Mouse (Mus musculus): ENCODE results near the gene Pcnx.

- no peak for TF ChIP-seq CEBPB (IDR thresholded peaks at IDR 0.05; ENCODE audit: insufficient read depth, poor library complexity, severe bottlenecking)
- TF ChIP-seq POLR2A (IDR thresholded peaks at IDR 0.05; ENCODE audit: insufficient read length, low read depth) = no peak
- TF ChIP-seq MAX (IDR thresholded peaks at IDR 0.05; ENCODE audit: low read depth) = no peak
- TF ChIP-seq MYOD1 (IDR thresholded peaks at IDR 0.05; ENCODE audit: control insufficient read depth in 1 of 3, insufficient read length in 2 of 3, low read depth in 2 of 3) = no peak
- TF ChIP-seq SRF (IDR thresholded peaks at IDR 0.05; ENCODE audit: control insufficient read depth, insufficient read length, low read depth) = no peak
- TF ChIP-seq USF1 (IDR thresholded peaks at IDR 0.05; ENCODE audit: low read depth) = no peak
- no peak for TF ChIP-seq POLR2AphosphoS2 (IDR thresholded peaks at IDR 0.05; ENCODE audit: insufficient read length, low read depth)
- TF ChIP-seq E2F4 (IDR thresholded peaks at IDR 0.05; ENCODE audit: insufficient read depth) = no peak
- TF ChIP-seq MYOG (IDR thresholded peaks at IDR 0.05; ENCODE audit: control insufficient read depth in 1 of 3, insufficient read depth in 1 of 3, insufficient read length in 2 of 3, low read depth in 2 of 3) = no peak
- no peak for TF ChIP-seq TCF12 (IDR thresholded peaks at IDR 0.05; ENCODE audit: insufficient read depth, poor library complexity, severe bottlenecking)
- no peak for TF ChIP-seq TCF3 (IDR thresholded peaks at IDR 0.05; ENCODE audit: insufficient read length, low read depth)
- TF ChIP-seq REST (IDR thresholded peaks at IDR 0.05; ENCODE audit: insufficient read depth, insufficient read length) = no peak
These were observed 58.5 kb downstream of the Pcnx start for GRCm38 (mm10) chr12:81918346-81918745.

All from myocyte (in vitro differentiated cells).